Mouse (Mus musculus) limb, embryonic 12.5 days (tissue): ENCODE results near the gene Cfap57. TPM values are rescaled to one million over a fixed set of nuclear protein-coding genes. Genes with fewer than 3 reads are reported as not detected.

Source experiments
- ATAC-seq: fragments of 200-750 bp; cut with Nextera tagmentation; 2 replicates; pipeline ENCODE4 v1.8.0; 2017; ENCODE audit warnings: low read depth, moderate TSS enrichment; ENCODE audit not compliant: insufficient number of reproducible peaks, insufficient read depth, low FRiP score, low TSS enrichment
- H3K27ac ChIP-seq: fragments of 300-500 bp; sonication (generic); 2 replicates; pipeline ENCODE4 v1.5.1; 2016; ENCODE audit warnings: mild to moderate bottlenecking, moderate library complexity
- H3K27me3 ChIP-seq: fragments of 300-500 bp; sonication (generic); 2 replicates; pipeline ENCODE4 v1.6.1; 2016; ENCODE audit warnings: mild to moderate bottlenecking, moderate library complexity
- H3K36me3 ChIP-seq: fragments of 300-500 bp; sonication (generic); 2 replicates; pipeline ENCODE4 v1.6.1; 2016; ENCODE audit warnings: mild to moderate bottlenecking, moderate library complexity
- H3K4me1 ChIP-seq: fragments of 300-500 bp; sonication (generic); replicated peaks from 2 replicates; pipeline ENCODE4 v1.6.1; 2016
- H3K4me2 ChIP-seq: fragments of 300-500 bp; sonication (generic); 2 replicates; pipeline ENCODE4 v1.6.1; 2016; ENCODE audit warnings: mild to moderate bottlenecking, moderate library complexity
- H3K4me3 ChIP-seq: fragments of 300-500 bp; sonication (generic); replicated peaks from 2 replicates; pipeline ENCODE4 v1.5.1; 2016; ENCODE audit warnings: mild to moderate bottlenecking
- H3K9ac ChIP-seq: fragments of 300-500 bp; sonication (generic); replicated peaks from 2 replicates; pipeline ENCODE4 v1.6.1; 2016; ENCODE audit warnings: mild to moderate bottlenecking, moderate library complexity
- H3K9me3 ChIP-seq: fragments of 300-500 bp; sonication (generic); 2 replicates; pipeline ENCODE4 v1.6.1; 2016; ENCODE audit warnings: mild to moderate bottlenecking, moderate library complexity
- WGBS: fragments of 180-500 bp; shearing (Covaris S2); methylation state at CpG from one replicate; pipeline ENCODE4 v1.1.7; 2016; 5-methylcytosine and 5-hydroxymethylcytosine counted together
- polyA plus RNA-seq: library from polyadenylated mRNA; unstranded; fragments of >200 nt; fragmentation: Nextera tagmentation; extraction: Ambion mirVana; gene quantifications from 2 replicates; pipeline ENCODE4 v1.2.1, GENCODE M21; 2016

Gene Cfap57
- polyA plus RNA-seq, 1 experiment from 2014 or later: 0.45 TPM

GRCm38 (mm10) chr4:118535610-118536009 is 85.0 kb downstream of the Cfap57 start:
- H3K27ac ChIP-seq: no peak overlapping the region
- no peak overlapping the region for H3K4me3 ChIP-seq
- ATAC-seq: no peak
- WGBS: 84% methylated on average over 6 of the region's 6 CpGs
- no peak overlapping the region for H3K4me2 ChIP-seq
- peaks cover 10% of the 10 kb centered on the region for H3K4me1 ChIP-seq
- peaks cover 21% of the 10 kb centered on the region; the same call in 1 of the 2 replicates for H3K27me3 ChIP-seq
- no peaks in the 10 kb centered on the region for H3K9me3 ChIP-seq
- no peaks in the 10 kb centered on the region for H3K36me3 ChIP-seq
- no peak overlapping the region for H3K9ac ChIP-seq

GRCm38 (mm10) chr4:118533605-118534004 is 87.0 kb downstream of the Cfap57 start:
- Histone ChIP-seq H3K4me3 (no peak overlapping the region), H3K27me3 (peaks cover 21% of the 10 kb centered on the region; the same call in 1 of the 2 replicates), H3K27ac (no peak overlapping the region), H3K4me1 (no peaks in the 10 kb centered on the region), H3K9ac (no peak overlapping the region), H3K9me3 (no peaks in the 10 kb centered on the region), H3K36me3 (no peaks in the 10 kb centered on the region), H3K4me2 (no peak overlapping the region)
- no peak for ATAC-seq
- WGBS: 85% methylated on average over 7 of the region's 7 CpGs

- peaks cover 17% of the 10 kb centered on the region; the same call in 1 of the 2 replicates for H3K27me3 ChIP-seq
- no peak overlapping the region for H3K27ac ChIP-seq
- H3K9me3 ChIP-seq: no peaks in the 10 kb centered on the region
- H3K9ac ChIP-seq: no peak overlapping the region
- no peaks in the 10 kb centered on the region for H3K36me3 ChIP-seq
- no peak for ATAC-seq
- 70% methylated on average over 3 of the region's 4 CpGs for WGBS
- H3K4me1 ChIP-seq: no peaks in the 10 kb centered on the region
- no peak overlapping the region for H3K4me2 ChIP-seq
- no peak overlapping the region for H3K4me3 ChIP-seq
Measured at GRCm38 (mm10) chr4:118533156-118533555, 87.4 kb downstream of the Cfap57 start.

- WGBS: 69% methylated on average over 5 of the region's 5 CpGs
- Histone ChIP-seq H3K27ac (no peak overlapping the region), H3K4me3 (no peak overlapping the region), H3K9me3 (no peaks in the 10 kb centered on the region), H3K36me3 (no peaks in the 10 kb centered on the region), H3K4me1 (no peaks in the 10 kb centered on the region), H3K9ac (no peak overlapping the region), H3K27me3 (peaks cover 17% of the 10 kb centered on the region; the same call in 1 of the 2 replicates), H3K4me2 (no peak overlapping the region)
- ATAC-seq: no peak
Measured at GRCm38 (mm10) chr4:118532663-118533062, 87.9 kb downstream of the Cfap57 start.

- H3K4me1 ChIP-seq: 0 out of 2 replicates have a peak, but pooled peaks cover 7% of the 10 kb centered on the region
- WGBS: 87% methylated on average over 6 of the region's 6 CpGs
- 0 out of 2 replicates have a peak, but pooled peaks cover 7% of the 10 kb centered on the region for H3K27me3 ChIP-seq
- no peak overlapping the region for H3K4me3 ChIP-seq
- H3K9me3 ChIP-seq: no peaks in the 10 kb centered on the region
- no peak overlapping the region for H3K9ac ChIP-seq
- ATAC-seq: no peak
- H3K36me3 ChIP-seq: no peaks in the 10 kb centered on the region
- H3K27ac ChIP-seq: no peak overlapping the region
- H3K4me2 ChIP-seq: no peak overlapping the region
Measured at GRCm38 (mm10) chr4:118527720-118528119, 92.9 kb downstream of the Cfap57 start.

GRCm38 (mm10) chr4:118527335-118527681 is 93.3 kb downstream of the Cfap57 start:
- 37% methylated on average over 5 of the region's 5 CpGs for WGBS
- Histone ChIP-seq H3K27me3 (0 out of 2 replicates have a peak, but pooled peaks cover 7% of the 10 kb centered on the region), H3K9me3 (no peaks in the 10 kb centered on the region), H3K4me2 (peak overlapping the region; percentile 7; the same call in 1 of the 2 replicates), H3K27ac (no peak overlapping the region), H3K4me3 (no peak overlapping the region), H3K9ac (no peak overlapping the region), H3K36me3 (no peaks in the 10 kb centered on the region), H3K4me1 (0 out of 2 replicates have a peak, but pooled peaks cover 7% of the 10 kb centered on the region)
- ATAC-seq: no peak

GRCm38 (mm10) chr4:118526408-118527334 is 93.9 kb downstream of the Cfap57 start, which contains the start of gene 2610528J11Rik:
Gene 2610528J11Rik (plus strand): TSS chr4:118526999.
- Histone ChIP-seq H3K4me1 (0 out of 2 replicates have a peak, but pooled peaks cover 7% of the 10 kb centered on the region), H3K4me2 (peak within 1 kb of the TSS; percentile 7; the same call in 1 of the 2 replicates), H3K27me3 (0 out of 2 replicates have a peak, but pooled peaks cover 7% of the 10 kb centered on the region), H3K4me3 (no peak within 1 kb of the TSS), H3K9ac (no peak within 1 kb of the TSS), H3K9me3 (no peaks in the 10 kb centered on the region), H3K36me3 (no peaks in the 10 kb centered on the region), H3K27ac (no peak within 1 kb of the TSS)
- whole genome bisulfite sequencing: 45% methylated on average over 17 of the region's 17 CpGs
- no peak for ATAC-seq

- Histone ChIP-seq H3K36me3 (no peaks in the 10 kb centered on the region), H3K27me3 (0 out of 2 replicates have a peak, but pooled peaks cover 7% of the 10 kb centered on the region), H3K4me2 (no peak overlapping the region), H3K4me1 (0 out of 2 replicates have a peak, but pooled peaks cover 7% of the 10 kb centered on the region), H3K27ac (no peak overlapping the region), H3K9ac (no peak overlapping the region), H3K4me3 (no peak overlapping the region), H3K9me3 (no peaks in the 10 kb centered on the region)
- ATAC-seq: no peak
- 84% methylated on average over 3 of the region's 3 CpGs for WGBS
Measured at GRCm38 (mm10) chr4:118525779-118526178, 94.8 kb downstream of the Cfap57 start.

- 71% methylated on average over 7 of the region's 7 CpGs for WGBS
- no peaks in the 10 kb centered on the region for H3K36me3 ChIP-seq
- 0 out of 2 replicates have a peak, but pooled peaks cover 7% of the 10 kb centered on the region for H3K27me3 ChIP-seq
Measured at GRCm38 (mm10) chr4:118523976-118524375, 96.6 kb downstream of the Cfap57 start.

GRCm38 (mm10) chr4:118522248-118522647 is 98.3 kb downstream of the Cfap57 start:
- ATAC-seq: 0 out of 2 replicates have a peak, but pooled peaks have one; percentile 59

More at GRCm38 (mm10) chr4:118523976-118524375, 96.6 kb downstream of the Cfap57 start:
- H3K4me2 ChIP-seq: no peak overlapping the region
- H3K9ac ChIP-seq: no peak overlapping the region
- H3K4me3 ChIP-seq: no peak overlapping the region
- H3K9me3 ChIP-seq: no peaks in the 10 kb centered on the region
- no peak for ATAC-seq
- no peak overlapping the region for H3K27ac ChIP-seq
- H3K4me1 ChIP-seq: 0 out of 2 replicates have a peak, but pooled peaks cover 7% of the 10 kb centered on the region

GRCm38 (mm10) chr4:118518208-118518607 is 102.4 kb downstream of the Cfap57 start:
- Histone ChIP-seq H3K27me3 (peaks cover 23% of the 10 kb centered on the region), H3K27ac (no peak overlapping the region), H3K4me3 (no peak overlapping the region), H3K36me3 (no peaks in the 10 kb centered on the region), H3K9ac (no peak overlapping the region), H3K4me1 (peaks cover 8% of the 10 kb centered on the region; the same call in 1 of the 2 replicates), H3K4me2 (no peak overlapping the region), H3K9me3 (no peaks in the 10 kb centered on the region)
- WGBS: 67% methylated on average over 5 of the region's 5 CpGs
- no peak for ATAC-seq

More at GRCm38 (mm10) chr4:118522248-118522647, 98.3 kb downstream of the Cfap57 start:
- H3K4me3 ChIP-seq: no peak overlapping the region
- H3K9me3 ChIP-seq: no peaks in the 10 kb centered on the region
- no peak overlapping the region for H3K4me2 ChIP-seq
- 85% methylated on average over 7 of the region's 7 CpGs for WGBS
- H3K4me1 ChIP-seq: 0 out of 2 replicates have a peak, but pooled peaks cover 6% of the 10 kb centered on the region
- no peak overlapping the region for H3K27ac ChIP-seq
- H3K36me3 ChIP-seq: no peaks in the 10 kb centered on the region
- H3K27me3 ChIP-seq: peaks cover 17% of the 10 kb centered on the region
- no peak overlapping the region for H3K9ac ChIP-seq
